Mouse (Mus musculus) cerebellum, adult 9-10 months (tissue): Measurements from ENCODE around the gene Erg.

Source experiments
- DNase-seq: peaks from one replicate; pipeline ENCODE4 v3.0.0; 2022

Gene Erg

DNA sequence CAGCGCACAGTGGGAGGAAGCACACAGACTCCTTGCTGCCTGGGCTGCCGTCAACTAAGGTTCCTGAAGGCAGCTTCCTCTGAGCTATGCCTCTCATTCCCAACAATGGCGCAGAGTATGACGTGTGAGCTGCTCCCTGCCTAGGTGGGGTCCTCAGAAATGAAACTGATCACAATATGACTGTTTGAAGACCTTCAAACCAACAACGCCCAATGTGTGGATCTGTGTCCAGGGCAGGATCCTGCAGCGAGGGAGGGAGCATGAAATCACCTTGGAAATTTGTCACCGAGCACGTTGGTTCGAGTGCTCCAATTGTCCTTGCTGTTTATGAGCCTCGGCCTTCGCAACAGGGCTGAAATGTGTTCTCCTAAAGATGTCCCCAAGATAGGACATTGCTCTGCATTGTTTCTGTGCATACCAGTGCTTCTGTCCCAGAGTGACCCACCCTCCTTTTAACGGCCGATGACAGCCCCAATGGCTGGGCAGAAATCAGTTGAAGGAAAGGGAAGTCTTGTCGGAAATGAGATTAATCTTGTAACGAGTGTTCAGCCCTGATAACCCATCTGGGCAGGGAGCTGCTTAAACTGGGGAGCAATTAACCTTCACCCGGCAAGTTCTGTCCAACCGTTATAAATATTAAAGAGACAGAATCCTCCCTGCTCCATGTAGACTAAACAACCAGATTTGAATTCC, 147.4 kb downstream of the Erg start:
- no peak for DNase-seq

- no peak for DNase-seq
These were observed 149.8 kb downstream of the Erg start for GRCm38 (mm10) chr16:95436611-95437010.

DNA sequence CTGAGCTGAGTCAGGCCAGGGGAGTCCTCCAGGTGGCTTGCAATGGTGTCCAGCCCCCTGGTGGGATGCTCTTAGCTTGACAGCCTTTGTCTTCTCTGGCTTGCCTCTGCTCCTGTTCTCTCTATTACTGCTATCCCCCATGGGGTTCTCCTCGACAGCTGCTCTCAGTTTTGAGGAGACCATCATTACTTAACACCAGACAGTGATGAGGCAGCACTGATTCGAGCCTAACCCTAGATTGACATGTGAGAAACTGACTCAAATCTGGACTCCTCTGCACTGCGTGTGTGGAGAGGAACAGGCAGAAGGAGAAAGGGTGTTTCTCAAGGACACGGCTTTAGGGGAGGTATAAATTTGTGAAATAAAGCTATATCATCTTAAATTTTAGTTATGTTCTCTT, 150.3 kb downstream of the Erg start:
- no peak for DNase-seq

DNA sequence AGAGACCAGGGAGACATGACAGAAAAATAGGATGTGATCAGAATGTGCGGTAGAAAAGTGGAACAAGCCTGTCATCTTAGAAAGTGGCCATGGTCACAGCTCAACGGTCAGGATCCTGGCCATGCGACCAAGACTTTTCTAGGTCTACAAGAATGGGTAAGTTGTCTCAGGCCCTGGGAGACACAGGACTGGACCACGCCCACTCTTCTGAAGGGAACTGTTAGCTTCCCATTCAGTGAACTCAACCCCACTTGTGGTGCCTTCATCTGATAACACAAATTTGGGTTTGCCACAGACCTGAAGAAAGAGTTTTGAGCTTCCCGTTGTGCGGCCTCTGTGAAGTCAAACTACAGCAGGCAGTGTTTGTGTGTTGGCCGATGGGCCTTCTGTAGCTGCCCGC, 152.0 kb downstream of the Erg start:
- DNase-seq, result no peak

GRCm38 (mm10) chr16:95432540-95432971, 153.8 kb downstream of the Erg start:
- DNase-seq, result no peak

DNA sequence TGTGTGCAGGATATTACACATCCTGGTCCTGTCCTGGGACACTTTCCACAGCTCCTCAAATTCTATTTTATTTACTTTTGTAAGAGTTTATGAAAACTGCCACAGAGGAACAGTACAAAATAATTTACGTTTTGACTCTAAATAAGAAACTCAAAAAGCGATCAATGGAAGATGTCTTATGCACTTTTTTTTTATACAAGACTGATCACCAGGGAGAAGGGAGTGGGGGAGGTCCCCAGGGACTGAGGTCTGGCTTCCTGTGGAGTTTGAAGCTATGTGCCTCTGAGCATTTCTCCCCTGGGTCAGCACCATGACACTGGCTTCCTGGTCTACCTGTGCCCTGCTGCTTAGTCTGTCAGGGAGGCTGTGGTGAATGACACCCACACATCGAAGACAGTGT, 156.5 kb downstream of the Erg start:
- DNase-seq, result no peak

GRCm38 (mm10) chr16:95428239-95428638, 158.2 kb downstream of the Erg start:
- no peak for DNase-seq

DNA sequence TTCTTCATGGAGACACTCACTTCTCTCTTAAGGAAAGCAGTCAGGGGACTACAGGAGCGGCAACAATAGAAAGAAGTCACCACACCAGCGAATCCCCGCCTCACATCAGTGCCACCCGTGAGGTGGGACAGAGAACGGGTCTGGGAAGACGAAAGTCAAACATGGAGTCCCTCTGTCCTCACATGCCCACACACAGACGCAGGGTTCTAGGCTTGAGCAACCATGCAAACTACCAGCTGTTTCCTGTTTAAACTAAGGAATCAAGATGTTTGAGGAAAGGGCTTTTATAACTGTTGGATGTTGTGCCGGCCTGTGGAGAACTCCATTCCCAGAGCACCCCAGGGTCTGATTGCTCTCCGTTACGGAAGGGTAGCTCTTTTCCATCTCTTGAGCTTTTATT, 158.9 kb downstream of the Erg start:
- DNase-seq, result no peak

DNA sequence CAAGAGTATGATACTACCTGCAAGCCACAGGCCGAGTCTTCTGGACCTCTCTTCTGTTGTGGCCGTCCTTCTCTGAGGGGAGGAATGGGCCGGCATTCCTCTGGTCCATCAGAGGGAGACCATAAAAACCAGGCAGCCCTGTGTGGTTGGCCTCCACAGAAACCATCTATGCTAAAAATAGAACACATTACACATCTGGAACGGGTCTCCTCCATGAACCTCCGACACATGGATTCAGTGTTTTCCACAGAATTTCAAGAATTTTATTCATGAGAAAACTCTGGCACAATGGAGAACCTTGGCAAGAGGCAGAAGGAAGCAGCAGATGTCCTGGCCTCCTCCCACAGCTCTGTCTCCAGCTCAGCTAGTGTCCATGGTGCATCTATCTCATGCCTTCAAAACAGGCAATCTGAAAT, 163.7 kb downstream of the Erg start:
- peak; percentile 82 for DNase-seq

GRCm38 (mm10) chr16:95421235-95421886, 165.0 kb downstream of the Erg start:
- no peak for DNase-seq

DNA sequence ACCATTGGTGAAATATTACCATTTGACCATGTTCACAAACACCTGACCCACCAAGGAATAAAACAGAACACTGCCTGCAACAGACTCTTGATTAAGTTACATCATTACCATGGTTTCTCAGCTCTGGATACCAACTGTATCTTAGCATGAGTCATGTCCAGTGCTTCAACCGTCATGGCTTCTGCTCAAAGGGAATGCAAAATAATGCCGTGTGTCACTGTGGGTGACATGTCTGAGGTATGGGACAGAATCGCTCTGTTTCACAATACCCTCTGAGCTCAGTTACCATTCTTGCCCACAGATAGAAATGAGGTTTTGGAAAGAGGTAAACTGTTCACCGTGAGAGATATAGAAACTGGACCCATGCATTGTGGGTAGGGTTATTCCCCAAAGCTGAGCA, 170.5 kb downstream of the Erg start:
- no peak for DNase-seq

- no peak for DNase-seq
These were observed 171.0 kb downstream of the Erg start for GRCm38 (mm10) chr16:95415372-95415771.

GRCm38 (mm10) chr16:95413401-95413959, 172.9 kb downstream of the Erg start:
- DNase-seq, result no peak

GRCm38 (mm10) chr16:95408096-95408495, 178.3 kb downstream of the Erg start:
- no peak for DNase-seq

- no peak for DNase-seq
These were observed 180.9 kb downstream of the Erg start for GRCm38 (mm10) chr16:95405496-95405895.

GRCm38 (mm10) chr16:95403453-95403852, 182.9 kb downstream of the Erg start:
- peak; percentile 38 for DNase-seq

- DNase-seq, result peak; percentile 48
These were observed 184.5 kb downstream of the Erg start for GRCm38 (mm10) chr16:95401869-95402268.

DNA sequence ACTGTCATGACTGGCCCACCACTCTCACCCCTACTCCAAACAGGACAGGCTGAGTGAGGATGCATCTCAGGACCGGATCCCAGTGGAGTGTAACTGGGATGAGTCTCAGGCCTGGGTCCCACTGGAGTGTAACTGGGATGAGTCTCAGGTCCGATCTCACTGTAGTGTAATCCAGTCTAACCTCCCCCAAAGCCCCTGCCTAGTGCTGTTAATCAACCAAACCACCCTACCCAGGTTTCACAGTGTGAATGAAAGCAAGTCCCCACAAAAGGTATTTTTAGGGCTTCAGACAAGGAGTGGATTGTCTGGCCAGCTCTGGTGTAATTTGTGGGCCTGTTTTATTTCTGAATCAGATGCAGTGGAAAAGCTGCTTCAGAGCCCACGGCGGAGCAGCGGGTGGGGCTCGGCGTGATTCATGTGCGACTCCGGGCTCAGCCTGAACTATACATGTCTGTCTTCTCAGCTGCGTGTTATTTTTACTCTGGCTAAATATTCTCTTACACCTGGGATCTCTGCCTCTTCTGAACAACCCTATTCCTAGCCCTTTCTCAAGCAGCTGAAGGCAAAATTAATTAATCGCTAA, 187.5 kb downstream of the Erg start:
- no peak for DNase-seq

DNA sequence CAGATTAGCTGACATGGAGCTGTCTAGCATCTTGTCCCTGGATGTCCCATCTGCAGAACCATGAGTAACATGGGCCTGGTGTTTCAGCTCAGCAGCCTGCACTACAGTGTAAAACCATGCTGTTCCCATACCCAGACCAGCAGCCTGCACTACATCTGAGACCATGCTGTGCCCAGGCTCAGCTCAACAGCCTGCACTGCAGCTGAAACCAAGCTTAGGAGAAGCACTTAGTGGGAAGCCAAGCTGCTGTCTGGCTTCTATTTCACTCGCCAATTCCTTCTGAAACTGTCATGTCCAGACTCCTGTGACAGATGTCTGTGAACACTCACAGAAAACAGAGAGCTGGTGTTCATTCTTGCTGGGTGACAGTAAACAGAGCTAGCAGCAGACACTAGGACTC, 195.6 kb downstream of the Erg start:
- no peak for DNase-seq

GRCm38 (mm10) chr16:95388811-95389529, 197.4 kb downstream of the Erg start:
- DNase-seq, result no peak

GRCm38 (mm10) chr16:95388292-95388691, 198.1 kb downstream of the Erg start:
- no peak for DNase-seq

GRCm38 (mm10) chr16:95387008-95387407, 199.4 kb downstream of the Erg start:
- no peak for DNase-seq

DNA sequence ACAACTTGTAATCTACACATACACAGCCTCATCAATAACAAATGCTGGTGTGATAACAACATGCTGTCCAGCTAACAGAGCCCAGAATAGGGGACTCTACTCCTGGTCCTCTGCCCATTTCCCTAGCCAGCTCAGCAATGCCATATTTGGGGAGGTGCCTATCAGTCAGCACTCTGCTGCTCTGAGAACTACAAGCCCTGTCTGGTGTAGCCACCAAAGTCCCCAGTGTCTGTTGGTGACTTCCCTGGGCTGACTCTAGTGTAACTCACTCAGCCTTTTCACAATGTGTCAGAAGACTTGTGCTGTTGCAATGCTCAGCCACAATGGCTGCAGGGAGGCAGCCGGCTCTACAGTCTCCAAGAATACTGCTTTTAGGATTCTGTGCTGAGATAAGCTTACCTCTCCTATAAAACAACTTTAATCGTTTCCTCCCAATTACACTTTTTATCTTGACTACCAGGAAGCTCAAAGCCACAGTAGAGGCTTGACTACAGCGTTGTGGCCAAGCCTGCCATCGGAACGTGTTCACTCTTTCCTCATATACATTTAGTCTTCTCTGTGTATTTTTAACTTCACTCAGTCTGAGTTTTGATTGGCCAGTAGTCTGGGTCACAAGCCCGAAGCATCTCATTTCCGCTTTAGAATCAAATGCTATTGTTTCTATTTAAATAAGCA, 201.0 kb downstream of the Erg start:
- DNase-seq, result no peak
